8 mouse cellular contexts compared by ENCODE assay signal in the genomic region with DNA sequence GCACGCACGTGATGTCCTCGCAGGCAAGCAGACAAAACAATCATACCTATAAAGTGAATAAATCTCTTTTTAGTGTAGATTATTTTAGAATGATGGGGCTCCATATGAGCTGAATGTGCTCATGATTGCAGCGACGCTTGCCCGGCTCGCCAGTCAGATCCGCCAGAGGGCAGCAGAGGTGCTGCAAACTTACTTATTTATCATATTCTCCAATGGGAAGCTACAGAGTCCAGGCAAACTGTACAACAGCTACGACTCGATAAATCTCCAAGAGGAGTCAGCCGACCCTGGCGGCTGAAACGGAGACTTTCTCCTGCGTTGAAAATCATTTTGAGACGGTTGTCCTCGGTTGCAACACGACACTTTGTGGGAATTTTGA. TPM values are rescaled to one million over a fixed set of nuclear protein-coding genes. Genes with fewer than 3 reads are reported as not detected.
DNase-seq lines count a peak whose midpoint lies in the region; ATAC-seq lines count a peak whose summit lies in the region.

No protein-coding gene starts in this region.

- no peaks in the 10 kb centered on the region for H3K36me3 ChIP-seq in hindbrain, embryonic 13.5 days

- H3K4me3 ChIP-seq in hindbrain, embryonic 13.5 days, result peak overlapping the region; percentile 77

- no peaks in the 10 kb centered on the region for H3K27me3 ChIP-seq in hindbrain, embryonic 13.5 days

- peak; percentile 96 for DNase-seq in NIH3T3 (ENCODE audit: low read depth)
- peak; percentile 89 to 90 for DNase-seq in cerebellum, postnatal 10 days
- peak; percentile 81 to 88 for DNase-seq in frontal cortex, postnatal 14 days (ENCODE audit: low spot score in 2 of 2)
- DNase-seq in layer of hippocampus, postnatal 25 days (ENCODE audit: extremely low spot score in 1 of 2, low spot score in 1 of 2), result peak; percentile 76 to 93
- peak; percentile 90 for DNase-seq in lung, postnatal 25 days (ENCODE audit: low spot score)
- DNase-seq in retina, embryonic 14.5 days (ENCODE audit: low spot score), result peak; percentile 94
- DNase-seq in thymus, postnatal 4 days, result peak; percentile 93

- peak overlapping the region; percentile 64 for H3K4me2 ChIP-seq in hindbrain, embryonic 13.5 days

- H3K9ac ChIP-seq in hindbrain, embryonic 13.5 days, result peak overlapping the region; percentile 58

- under 1% methylated on average over 17 of the region's 17 CpGs for WGBS in hindbrain, embryonic 13.5 days

- H3K4me1 ChIP-seq in hindbrain, embryonic 13.5 days (replicated peaks), result peaks cover 24% of the 10 kb centered on the region

- H3K9me3 ChIP-seq in hindbrain, embryonic 13.5 days, result no peaks in the 10 kb centered on the region

- ATAC-seq in hindbrain, embryonic 13.5 days (ENCODE audit: low FRiP score), result peak; percentile 51

- peak overlapping the region; percentile 69 for H3K27ac ChIP-seq in hindbrain, embryonic 13.5 days

RNA-seq across cellular contexts. Expression of gene Cenpc1, which starts 1.2 kb away (rescaled TPM):
- 38.0 and 40.4 TPM in 2 replicates for polyA plus RNA-seq in hindbrain, embryonic 13.5 days (2015; fragmentation: Nextera tagmentation; extraction: Ambion mirVana)
- total RNA-seq in layer of hippocampus, postnatal 25 days (2021), result 10 to 100 TPM; 20.7 to 22.2 TPM

RNA-seq across cellular contexts. Expression of gene Stap1, which starts 5.0 kb away (rescaled TPM):
- 0.32 and 0.38 TPM in 2 replicates for polyA plus RNA-seq in hindbrain, embryonic 13.5 days (2015; fragmentation: Nextera tagmentation; extraction: Ambion mirVana)
- total RNA-seq in layer of hippocampus, postnatal 25 days (2021), result not detected

Comparison
In these comparisons a context has a peak if more than half of its experiments do, and no peak if none do; other contexts are left out.
1. Peak in every context shown above with its lines: DNase-seq, ATAC-seq, H3K4me3 ChIP-seq and H3K27ac ChIP-seq.